In genomic region chr2:115297463-115297862, GRCm38 (mm10) we compare ENCODE assay signal across 29 mouse cellular contexts.
"Had no signal": no experiment of that assay in that cellular context is flagged by ENCODE, and none has a peak within 500 bp of the region (broad histone marks: within the 10 kb centered on the region; RNA-seq: fewer than 3 reads in every experiment).

No protein-coding gene starts in this region.

- H3K9me3 ChIP-seq: heart, embryonic 13.5 days; heart, embryonic 15.5 days; hindbrain, embryonic 13.5 days; hindbrain, embryonic 15.5 days; kidney, embryonic 15.5 days; limb, embryonic 13.5 days; limb, embryonic 15.5 days; liver, embryonic 13.5 days; liver, embryonic 15.5 days had no signal

- ATAC-seq: hindbrain, postnatal 0 days; inflammation-experienced regulatory T-cells, adult 6 months; intestine, embryonic 16.5 days; liver, postnatal 0 days had no signal

- DNase-seq: gastrocnemius, adult 2 months; gastrocnemius, postnatal 10 days; gastrocnemius, postnatal 25 days; heart, adult 18-20 months; heart, postnatal 14 days; heart, postnatal 36 days; kidney, adult 11 months; kidney, adult 2 months; kidney, postnatal 14 days; kidney, postnatal 36 days; layer of hippocampus, adult 9-11 months; layer of hippocampus, postnatal 36 days; left cerebral cortex, postnatal 4 days; liver, embryonic 13.5 days; liver, postnatal 0 days had no signal

- H3K4me3 ChIP-seq: gastrocnemius, adult 2 months; heart, embryonic 13.5 days; heart, embryonic 15.5 days; hindbrain, embryonic 13.5 days; hindbrain, embryonic 15.5 days; kidney, embryonic 15.5 days; limb, embryonic 13.5 days; limb, embryonic 15.5 days; liver, embryonic 13.5 days; liver, embryonic 15.5 days had no signal

- H3K27me3 ChIP-seq: heart, embryonic 13.5 days; heart, embryonic 15.5 days; hindbrain, embryonic 13.5 days; hindbrain, embryonic 15.5 days; kidney, embryonic 15.5 days; limb, embryonic 13.5 days; limb, embryonic 15.5 days; liver, embryonic 13.5 days; liver, embryonic 15.5 days had no signal

- H3K4me1 ChIP-seq: heart, embryonic 13.5 days; heart, embryonic 15.5 days; hindbrain, embryonic 13.5 days; hindbrain, embryonic 15.5 days; limb, embryonic 15.5 days; liver, embryonic 13.5 days; liver, embryonic 15.5 days had no signal

- H3K27ac ChIP-seq: gastrocnemius, adult 2 months; heart, embryonic 13.5 days; heart, embryonic 15.5 days; hindbrain, embryonic 13.5 days; hindbrain, embryonic 15.5 days; hindbrain, postnatal 0 days; kidney, embryonic 15.5 days; kidney, postnatal 0 days; limb, embryonic 13.5 days; limb, embryonic 15.5 days; liver, embryonic 13.5 days; liver, embryonic 15.5 days had no signal

- H3K4me2 ChIP-seq: heart, embryonic 11.5 days; heart, embryonic 13.5 days; heart, embryonic 15.5 days; hindbrain, embryonic 13.5 days; hindbrain, embryonic 15.5 days; kidney, embryonic 15.5 days; limb, embryonic 13.5 days; limb, embryonic 15.5 days; liver, embryonic 11.5 days; liver, embryonic 13.5 days; liver, embryonic 15.5 days had no signal

- H3K36me3 ChIP-seq: heart, embryonic 13.5 days; heart, embryonic 15.5 days; hindbrain, embryonic 13.5 days; hindbrain, embryonic 15.5 days; kidney, embryonic 15.5 days; limb, embryonic 13.5 days; limb, embryonic 15.5 days; liver, embryonic 13.5 days; liver, embryonic 15.5 days had no signal

- H3K9ac ChIP-seq: heart, embryonic 13.5 days; heart, embryonic 15.5 days; hindbrain, embryonic 13.5 days; hindbrain, embryonic 15.5 days; kidney, embryonic 15.5 days; limb, embryonic 13.5 days; limb, embryonic 15.5 days; liver, embryonic 13.5 days; liver, embryonic 15.5 days; liver, postnatal 0 days had no signal
